Mouse (Mus musculus) heart, embryonic 14.5 days (tissue): ENCODE measurements around the gene Atg2a. TPM values are rescaled to one million over a fixed set of nuclear protein-coding genes. Genes with fewer than 3 reads are reported as not detected.

Experiments used
- ATAC-seq: fragments of 200-750 bp; cut with Nextera tagmentation; 2 replicates; pipeline ENCODE4 v1.8.0; 2017; ENCODE audit warnings: low read depth, moderate TSS enrichment; ENCODE audit not compliant: insufficient number of reproducible peaks, insufficient read depth, low FRiP score
- H3K27ac ChIP-seq, 2 experiments: fragments of 200-500 bp in 1 of 2; fragments of 300-500 bp in 1 of 2; sonication (generic) in 1 of 2; replicated peaks in 1 of 2; 2 replicates each; pipeline ENCODE4 v1.5.1; 2012 to 2014; ENCODE audit warnings: low read depth in 2 of 2, low read length in 2 of 2, control low read depth in 1 of 2, mild to moderate bottlenecking in 1 of 2, mixed read lengths in 1 of 2; ENCODE audit not compliant: control insufficient read depth in 1 of 2, insufficient read depth in 1 of 2
- H3K27me3 ChIP-seq: fragments of 300-500 bp; sonication (generic); 2 replicates; pipeline ENCODE4 v1.6.1; 2014; ENCODE audit warnings: mild to moderate bottlenecking, low read length, control low read depth; ENCODE audit not compliant: control insufficient read depth, insufficient read depth
- H3K36me3 ChIP-seq: fragments of 300-500 bp; sonication (generic); 2 replicates; pipeline ENCODE4 v1.6.1; 2014; ENCODE audit warnings: mild to moderate bottlenecking, control low read depth, low read length, mixed read lengths; ENCODE audit not compliant: control insufficient read depth, insufficient read depth
- H3K4me1 ChIP-seq, 2 experiments: fragments of 200-500 bp in 1 of 2; fragments of 300-500 bp in 1 of 2; sonication (generic) in 1 of 2; 2 replicates each; pipeline ENCODE4 v1.6.1; 2012 to 2014; ENCODE audit warnings: low read length in 2 of 2, control low read depth in 1 of 2, mixed read lengths in 1 of 2; ENCODE audit not compliant: control insufficient read depth in 2 of 2, insufficient read depth in 2 of 2
- H3K4me2 ChIP-seq: fragments of 300-500 bp; sonication (generic); 2 replicates; pipeline ENCODE4 v1.6.1; 2014; ENCODE audit warnings: mild to moderate bottlenecking, low read length
- H3K4me3 ChIP-seq, 2 experiments: fragments of 200-500 bp in 1 of 2; fragments of 300-500 bp in 1 of 2; sonication (generic) in 1 of 2; 2 replicates each; pipeline ENCODE4 v1.5.1; 2012 to 2014; ENCODE audit warnings: low read length in 2 of 2, mild to moderate bottlenecking in 2 of 2, control low read depth in 1 of 2, low read depth in 1 of 2, moderate library complexity in 1 of 2; ENCODE audit not compliant: control insufficient read depth in 1 of 2, insufficient read depth in 1 of 2
- H3K9ac ChIP-seq: fragments of 300-500 bp; sonication (generic); 2 replicates; pipeline ENCODE4 v1.6.1; 2014; ENCODE audit warnings: mild to moderate bottlenecking, low read length
- H3K9me3 ChIP-seq: fragments of 300-500 bp; sonication (generic); 2 replicates; pipeline ENCODE4 v1.6.1; 2016; ENCODE audit warnings: low read length, control low read depth; ENCODE audit not compliant: control insufficient read depth
- WGBS: fragments of 180-500 bp; shearing (Covaris S2); extraction: QIAGEN DNeasy Blood & Tissue Kit; methylation state at CpG from one replicate; pipeline ENCODE4 v1.1.7; 2014; 5-methylcytosine and 5-hydroxymethylcytosine counted together
- polyA plus RNA-seq: library from polyadenylated mRNA; unstranded; fragments of >200 nt; fragmentation: Nextera tagmentation; extraction: Ambion mirVana; gene quantifications from 2 replicates; pipeline ENCODE4 v1.2.1, GENCODE M21; 2014

The Atg2a gene
- polyA plus RNA-seq, 1 experiment from 2014 or later = 7.8 TPM

- Histone ChIP-seq H3K27ac (peak overlapping the region; percentile 22 to 48; a peak in 1 of 4 replicates), H3K9ac (no peak overlapping the region), H3K9me3 (no peaks in the 10 kb centered on the region), H3K36me3 (peaks cover 64% of the 10 kb centered on the region), H3K4me2 (no peak overlapping the region), H3K4me1 (peaks cover 0 to 5% of the 10 kb centered on the region in 2 experiments; a peak in 2 of 4 replicates), H3K4me3 (no peak overlapping the region), H3K27me3 (no peaks in the 10 kb centered on the region)
- 75% methylated on average over 4 of the region's 4 CpGs for WGBS
- no peak for ATAC-seq
These were observed 57.5 kb downstream of the Atg2a start for GRCm38 (mm10) chr19:6299003-6299402.

GRCm38 (mm10) chr19:6299450-6300267 is 58.2 kb downstream of the Atg2a start:
- H3K4me1 ChIP-seq = peaks cover 0 to 12% of the 10 kb centered on the region in 2 experiments
- H3K9me3 ChIP-seq = no peaks in the 10 kb centered on the region
- no peak overlapping the region; the same call in 1 of the 2 replicates for H3K9ac ChIP-seq
- WGBS = 69% methylated on average over 7 of the region's 7 CpGs
- no peak overlapping the region for H3K4me3 ChIP-seq
- H3K4me2 ChIP-seq = no peak overlapping the region
- H3K36me3 ChIP-seq = peaks cover 58% of the 10 kb centered on the region
- H3K27me3 ChIP-seq = no peaks in the 10 kb centered on the region
- H3K27ac ChIP-seq = peak overlapping the region; percentile 46 to 48
- no peak for ATAC-seq

GRCm38 (mm10) chr19:6300402-6300841 is 59.0 kb downstream of the Atg2a start:
- H3K36me3 ChIP-seq = peaks cover 50% of the 10 kb centered on the region
- no peak overlapping the region for H3K4me2 ChIP-seq
- peak overlapping the region; percentile 46 to 48; a peak in 3 of 4 replicates for H3K27ac ChIP-seq
- peaks cover 0 to 12% of the 10 kb centered on the region in 2 experiments for H3K4me1 ChIP-seq
- no peak overlapping the region for H3K4me3 ChIP-seq
- no peak for ATAC-seq
- no peaks in the 10 kb centered on the region for H3K27me3 ChIP-seq
- no peaks in the 10 kb centered on the region for H3K9me3 ChIP-seq
- WGBS = 55% methylated on average over 7 of the region's 7 CpGs
- no peak overlapping the region for H3K9ac ChIP-seq

GRCm38 (mm10) chr19:6302114-6302513 is 60.6 kb downstream of the Atg2a start:
- 88% methylated on average over 5 of the region's 5 CpGs for WGBS
- H3K27ac ChIP-seq = 0 out of 4 replicates have a peak overlapping the region, but pooled peaks of 1 of the 2 experiments have one; percentile 28
- H3K4me1 ChIP-seq = peaks cover 4 to 19% of the 10 kb centered on the region in 2 experiments
- no peak overlapping the region for H3K9ac ChIP-seq
- H3K36me3 ChIP-seq = peaks cover 33% of the 10 kb centered on the region
- no peaks in the 10 kb centered on the region for H3K9me3 ChIP-seq
- no peak overlapping the region for H3K4me2 ChIP-seq
- ATAC-seq = no peak
- H3K4me3 ChIP-seq = no peak overlapping the region
- H3K27me3 ChIP-seq = no peaks in the 10 kb centered on the region

GRCm38 (mm10) chr19:6302522-6302921 is 61.1 kb downstream of the Atg2a start:
- ATAC-seq = no peak
- H3K27ac ChIP-seq = 0 out of 4 replicates have a peak overlapping the region, but pooled peaks of 1 of the 2 experiments have one; percentile 28
- no peaks in the 10 kb centered on the region for H3K27me3 ChIP-seq
- H3K4me3 ChIP-seq = no peak overlapping the region
- no peak overlapping the region for H3K4me2 ChIP-seq
- 43% methylated on average over 4 of the region's 4 CpGs for WGBS
- H3K9ac ChIP-seq = no peak overlapping the region
- H3K9me3 ChIP-seq = no peaks in the 10 kb centered on the region
- H3K36me3 ChIP-seq = peaks cover 29% of the 10 kb centered on the region
- H3K4me1 ChIP-seq = peaks cover 4 to 20% of the 10 kb centered on the region in 2 experiments

GRCm38 (mm10) chr19:6303831-6304230 is 62.4 kb downstream of the Atg2a start:
- peak overlapping the region in 1 of 2 experiments; percentile 33; a peak in 1 of 4 replicates for H3K27ac ChIP-seq
- no peak overlapping the region for H3K4me2 ChIP-seq
- no peak for ATAC-seq
- H3K36me3 ChIP-seq = peaks cover 16% of the 10 kb centered on the region
- H3K9me3 ChIP-seq = no peaks in the 10 kb centered on the region
- H3K27me3 ChIP-seq = no peaks in the 10 kb centered on the region
- H3K9ac ChIP-seq = 0 out of 2 replicates have a peak overlapping the region, but pooled peaks have one; percentile 21
- WGBS = 45% methylated on average over 6 of the region's 6 CpGs
- peaks cover 4 to 20% of the 10 kb centered on the region in 2 experiments for H3K4me1 ChIP-seq
- no peak overlapping the region for H3K4me3 ChIP-seq

- H3K27ac ChIP-seq = 0 out of 4 replicates have a peak overlapping the region, but pooled peaks of 1 of the 2 experiments have one; percentile 33
- no peak overlapping the region for H3K9ac ChIP-seq
- H3K27me3 ChIP-seq = no peaks in the 10 kb centered on the region
- no peak overlapping the region for H3K4me2 ChIP-seq
- peaks cover 10% of the 10 kb centered on the region for H3K36me3 ChIP-seq
- peaks cover 4 to 20% of the 10 kb centered on the region in 2 experiments for H3K4me1 ChIP-seq
- peak; percentile 45 for ATAC-seq
- H3K9me3 ChIP-seq = no peaks in the 10 kb centered on the region
- 22% methylated on average over 5 of the region's 5 CpGs for WGBS
- H3K4me3 ChIP-seq = no peak overlapping the region
These were observed 63.5 kb downstream of the Atg2a start for GRCm38 (mm10) chr19:6304787-6305516.
